Mouse (Mus musculus) lung, postnatal 36 days (tissue): ENCODE measurements at regions not wholly inside any gene's neighbourhood (a gene's known extent, or its start where the extent isn't known, plus 50 kb on each side); places are given as distances from the start of the nearest gene placed in this dataset.
A peak's percentile ranks its signal among the peaks of the same experiment; 100 is the strongest.

Experiments used
- DNase-seq: peaks from one replicate; pipeline ENCODE4 v3.0.0; 2022; ENCODE audit warnings: mixed read lengths

DNA sequence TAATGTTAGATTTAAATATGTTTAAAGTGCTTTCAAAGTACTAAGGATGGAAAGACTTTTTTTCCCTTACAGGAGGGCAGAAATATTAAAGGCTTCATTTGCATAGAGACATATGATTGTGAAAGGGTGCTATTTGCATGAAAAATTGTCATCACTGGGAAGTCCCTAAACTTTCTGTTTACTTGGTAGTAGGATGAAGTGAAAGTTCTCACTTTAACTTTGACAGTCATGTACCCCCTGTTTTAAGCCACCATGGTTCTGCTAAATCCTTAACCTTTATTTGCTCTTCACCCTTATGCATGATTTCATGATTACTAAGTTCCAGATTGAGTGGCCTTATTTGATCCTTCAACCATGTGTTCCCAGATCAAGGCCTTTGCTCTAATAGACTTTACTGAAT lies 132.6 kb upstream of the Egfl6 start:
- DNase-seq, result no peak

DNA sequence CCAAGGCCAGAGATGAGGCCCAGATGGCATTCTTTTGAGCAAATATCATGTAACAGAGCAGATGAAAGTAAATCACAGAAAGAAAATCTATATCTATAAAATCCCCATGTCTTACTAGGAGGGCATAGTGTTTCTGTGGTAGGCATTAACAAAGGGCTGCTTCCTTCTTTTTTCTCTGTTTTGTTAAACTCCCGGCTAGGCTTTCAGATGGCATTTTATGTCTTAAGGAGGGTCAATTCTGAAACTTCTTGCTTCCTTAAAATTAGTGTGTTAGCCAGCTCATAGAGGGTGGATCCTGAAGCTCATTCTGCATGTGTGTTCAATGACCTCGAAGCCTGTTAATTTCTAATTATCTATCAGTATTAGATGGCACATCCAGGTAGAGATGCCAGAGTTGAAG lies 123.8 kb upstream of the Egfl6 start:
- no peak for DNase-seq

DNA sequence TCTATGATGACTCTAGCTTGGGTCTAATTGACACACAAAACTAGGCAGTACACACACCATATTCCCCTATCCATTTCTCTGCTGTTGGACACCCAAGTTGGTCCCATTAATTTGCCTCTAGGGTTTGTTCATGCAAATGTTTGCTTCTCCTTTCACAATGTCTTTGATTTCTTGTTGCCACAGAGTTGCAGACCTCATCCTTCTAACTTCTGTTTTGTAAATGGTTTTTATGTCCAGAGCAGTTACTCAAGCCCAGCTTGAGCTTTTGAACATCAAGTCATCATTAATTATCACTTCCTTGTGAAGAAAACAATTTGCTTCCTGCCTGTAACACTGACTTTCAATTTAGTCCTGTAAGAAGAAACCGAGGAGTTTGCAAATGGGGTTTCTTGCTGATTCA lies 122.6 kb upstream of the Egfl6 start:
- no peak for DNase-seq

DNA sequence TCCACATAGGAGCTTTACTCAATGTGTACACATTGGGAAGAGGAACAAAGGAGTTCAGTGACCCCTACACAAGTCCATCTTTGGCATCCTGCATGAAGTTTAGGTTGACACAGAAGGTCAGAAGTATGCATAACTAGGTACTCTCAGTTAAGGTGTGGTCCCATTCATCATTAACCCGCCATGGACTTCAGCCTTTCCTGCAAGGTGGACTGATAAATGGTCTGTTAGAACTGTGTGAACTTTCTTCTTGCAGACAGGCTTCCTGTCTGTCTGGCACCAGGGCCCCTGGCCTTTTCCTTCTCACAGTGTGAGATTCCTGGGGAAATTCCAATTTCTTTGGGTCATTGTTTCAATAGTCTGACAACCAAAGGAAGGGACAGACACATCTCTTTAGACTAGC lies 121.5 kb upstream of the Egfl6 start:
- no peak for DNase-seq

DNA sequence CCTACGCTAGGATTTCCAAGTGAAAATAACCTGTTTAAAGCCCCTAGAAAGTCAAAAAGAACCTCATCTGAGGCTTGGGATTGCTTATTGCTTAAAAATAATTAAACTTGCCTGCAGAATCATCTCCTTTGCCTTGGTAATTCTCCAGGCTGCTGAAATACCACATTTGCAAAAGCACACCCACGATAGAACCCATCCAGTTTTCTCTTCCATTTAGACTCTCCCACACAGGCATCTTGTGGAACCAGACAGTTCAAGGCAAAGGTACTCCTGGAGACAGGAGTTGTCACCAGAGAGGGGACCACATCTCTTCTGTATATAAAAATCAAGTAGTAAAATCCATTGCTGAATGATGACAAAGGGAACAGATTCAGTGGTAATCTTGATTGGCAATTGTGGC lies 118.8 kb upstream of the Egfl6 start:
- DNase-seq, result no peak

DNA sequence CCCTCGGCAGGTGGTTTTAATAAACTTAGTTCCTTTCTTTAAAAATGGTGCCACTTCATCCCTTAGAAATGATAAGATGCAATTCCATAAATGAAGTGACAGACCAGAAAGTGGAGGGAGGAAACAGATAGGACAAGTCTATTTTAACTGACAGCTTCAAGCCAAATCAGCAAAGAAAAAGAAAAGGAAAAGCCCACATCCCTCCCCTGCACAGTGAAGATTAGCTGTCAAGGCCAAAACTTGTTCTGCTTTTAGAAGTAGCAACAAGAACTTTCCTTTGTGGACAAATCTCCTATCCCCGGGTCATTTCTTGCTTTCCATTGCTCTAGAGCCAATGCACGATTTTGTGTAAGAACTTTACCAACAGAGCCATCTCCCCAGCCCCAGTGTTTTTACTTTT lies 108.7 kb upstream of the Egfl6 start:
- no peak for DNase-seq

DNA sequence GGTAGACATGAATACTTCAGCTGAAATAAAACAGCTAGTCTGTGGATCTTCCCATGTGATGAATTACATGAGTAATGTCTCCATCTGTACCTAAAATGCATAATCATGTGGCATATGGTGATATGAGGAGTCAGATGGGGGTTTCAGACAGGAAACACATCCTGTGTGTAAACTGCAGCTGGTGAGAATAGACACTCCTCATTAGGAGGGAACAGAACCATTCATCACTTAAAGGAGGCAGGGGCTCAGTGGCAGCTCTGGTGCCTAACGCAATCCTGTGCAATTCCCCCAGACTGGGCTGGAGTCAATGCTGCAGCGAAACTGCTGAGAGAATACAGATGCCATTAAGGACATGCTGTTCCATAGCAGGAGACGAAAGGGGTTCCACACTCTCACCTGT lies 103.3 kb upstream of the Egfl6 start:
- no peak for DNase-seq

DNA sequence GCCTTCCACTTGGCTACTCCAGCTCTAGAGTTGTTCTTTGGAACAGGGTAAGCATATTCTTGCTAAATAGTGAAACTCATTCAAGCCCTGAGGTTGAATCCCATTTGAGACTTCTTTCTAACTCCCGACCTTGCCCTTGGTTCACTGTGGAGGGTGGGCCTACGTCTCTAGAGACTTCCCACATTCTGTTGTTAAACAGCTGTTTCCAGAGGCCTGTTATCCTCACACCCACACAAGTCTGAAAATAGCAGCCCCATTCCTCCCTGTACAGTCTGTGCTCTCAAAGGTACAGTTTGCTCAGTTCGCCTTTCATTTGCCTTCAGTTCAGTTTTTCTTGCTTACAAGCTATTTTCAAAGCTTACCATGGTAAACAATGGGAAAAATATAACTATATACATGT lies 87.9 kb upstream of the Egfl6 start:
- no peak for DNase-seq

DNA sequence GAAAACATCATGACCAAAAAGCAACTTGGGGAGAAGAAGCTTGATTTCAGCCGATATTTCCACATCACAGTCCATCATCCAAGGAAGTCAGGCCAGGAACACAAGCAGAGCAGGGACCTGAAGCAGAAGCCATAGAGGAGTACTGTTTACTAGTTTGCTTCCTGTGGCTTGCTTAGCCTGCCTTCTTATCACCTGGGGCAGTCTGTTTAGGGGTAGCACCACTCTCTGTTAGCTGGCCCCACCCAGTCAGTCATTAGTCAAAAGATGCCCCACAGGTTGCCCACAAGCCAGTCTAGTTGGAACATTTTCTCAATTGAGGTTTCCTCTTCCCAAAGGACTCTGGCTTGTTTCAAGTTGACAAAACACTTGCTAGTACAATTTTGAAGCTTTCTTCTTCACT lies 87.1 kb upstream of the Egfl6 start:
- no peak for DNase-seq

DNA sequence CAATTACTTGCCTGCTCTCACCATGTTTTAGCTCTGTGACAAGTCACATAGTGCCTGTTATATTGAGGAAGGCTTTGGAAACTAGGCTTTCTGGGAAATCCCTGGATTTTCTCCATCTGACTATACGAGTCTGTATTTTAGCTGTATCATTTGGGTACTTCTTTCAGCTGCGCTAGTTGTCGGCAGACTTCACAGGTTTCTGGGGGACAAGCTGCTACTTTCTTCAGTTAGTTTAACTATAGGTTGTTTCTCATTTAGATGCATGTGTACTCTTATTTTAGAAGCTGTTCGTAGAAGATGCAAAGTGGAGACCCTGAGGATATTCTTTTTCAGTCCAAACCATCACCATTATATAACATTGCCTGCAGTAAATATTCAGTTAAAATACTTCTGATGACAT lies 86.3 kb upstream of the Egfl6 start:
- no peak for DNase-seq

DNA sequence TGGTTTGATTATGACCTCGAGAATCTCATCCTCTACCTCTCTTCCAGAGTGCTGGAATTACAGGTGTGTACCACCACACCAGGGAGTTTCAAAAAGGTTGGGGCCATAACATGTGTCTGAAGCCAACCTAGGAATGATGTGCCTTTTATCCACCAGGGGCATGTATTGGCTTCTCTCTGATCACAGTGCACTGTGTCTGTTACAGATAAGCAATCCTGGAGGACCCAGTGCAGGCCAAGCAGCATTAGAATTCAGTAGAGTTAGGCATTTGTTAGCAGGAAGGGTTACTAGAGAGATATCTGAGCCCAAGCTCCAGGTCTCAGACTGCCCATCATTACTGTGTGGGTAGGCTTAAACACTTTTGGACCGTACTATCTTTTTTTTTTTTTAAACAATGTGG lies 80.8 kb upstream of the Egfl6 start:
- DNase-seq, result no peak

DNA sequence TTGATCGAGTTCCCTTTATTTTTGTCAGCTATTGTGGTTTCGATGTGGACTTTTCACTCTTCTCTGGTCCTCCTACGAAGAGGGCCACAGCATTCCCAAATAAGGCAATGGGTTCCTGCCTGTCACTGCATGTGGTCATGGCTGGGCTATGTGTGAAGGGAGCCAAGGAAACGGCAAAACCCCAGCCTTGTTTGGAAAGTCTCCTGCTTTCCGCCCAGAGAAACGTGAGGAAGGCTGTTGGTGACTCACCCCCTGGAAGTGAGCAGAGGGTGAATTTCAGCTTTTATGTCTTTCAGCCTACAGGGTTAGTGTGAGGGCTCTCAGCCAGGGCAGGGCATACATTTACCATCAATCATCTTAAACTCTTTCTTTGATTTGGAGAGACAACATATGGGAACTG lies 76.3 kb upstream of the Egfl6 start:
- DNase-seq, result peak; percentile 72

DNA sequence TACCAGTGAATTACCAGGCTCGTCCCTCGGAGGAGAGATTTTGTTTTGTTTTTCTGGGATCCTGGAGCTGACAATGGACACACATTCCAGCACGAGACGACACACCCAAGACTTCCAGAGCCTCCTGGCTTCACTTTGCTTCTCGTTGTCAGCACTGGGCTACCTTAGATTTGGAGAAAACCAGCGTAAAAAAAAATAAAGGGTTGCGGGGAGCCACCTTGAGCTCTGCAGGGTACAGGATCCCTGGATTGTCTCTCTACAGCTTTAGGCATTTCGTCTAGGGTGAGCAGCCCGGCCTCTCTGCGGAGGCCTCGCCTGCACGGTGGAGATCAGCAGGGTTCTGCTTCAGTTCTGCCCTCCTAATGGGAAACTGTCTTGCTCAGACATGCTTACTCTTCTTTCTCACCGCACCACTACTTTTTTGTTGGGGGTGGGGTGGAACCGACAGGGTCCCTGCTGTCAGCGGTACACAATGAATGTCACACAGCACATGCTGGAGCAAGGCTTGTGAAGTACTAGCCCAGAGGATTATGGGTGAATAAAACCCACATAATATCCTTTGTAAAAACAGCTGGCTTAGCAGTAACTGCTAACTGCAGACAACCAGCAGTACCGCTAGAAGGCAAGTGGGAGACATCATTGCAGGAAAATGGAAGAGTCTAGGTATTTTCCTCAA lies 75.7 kb upstream of the Egfl6 start:
- peak; percentile 86 for DNase-seq

DNA sequence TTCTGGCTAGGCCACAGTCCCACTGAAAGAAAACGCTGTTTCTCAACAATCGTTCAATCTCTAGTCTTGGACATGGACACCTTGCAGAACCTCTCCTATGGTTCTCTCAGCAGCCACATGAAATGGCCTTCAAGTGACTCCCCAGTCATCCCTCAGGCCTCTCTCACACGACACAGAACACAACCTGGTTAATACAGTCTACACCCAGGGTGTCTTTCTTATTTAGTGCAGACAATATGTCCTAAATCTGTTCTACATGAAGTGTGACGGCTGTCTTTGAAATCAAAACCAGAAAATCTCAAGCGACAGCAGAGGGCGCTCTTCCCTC lies 75.2 kb upstream of the Egfl6 start:
- DNase-seq, result no peak

DNA sequence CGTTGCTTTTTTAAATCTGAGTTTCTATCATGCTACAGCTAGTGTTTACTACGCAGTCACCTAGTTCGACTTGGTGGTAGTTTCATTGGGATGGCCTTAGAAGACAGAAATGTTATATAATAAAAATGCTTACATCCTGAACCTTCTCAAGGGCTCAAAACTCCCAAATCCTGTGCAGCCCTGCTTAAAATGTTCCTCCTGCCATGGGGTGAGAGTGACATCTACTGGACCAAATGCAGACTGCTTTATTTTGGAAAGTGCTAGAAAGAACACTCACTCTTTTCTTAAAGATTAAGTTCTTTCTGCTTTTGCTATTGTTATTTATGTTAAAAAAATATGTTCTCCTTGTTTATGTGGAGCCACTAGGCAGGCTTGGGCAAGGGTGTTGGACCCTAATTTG lies 66.9 kb upstream of the Egfl6 start:
- peak; percentile 62 for DNase-seq

DNA sequence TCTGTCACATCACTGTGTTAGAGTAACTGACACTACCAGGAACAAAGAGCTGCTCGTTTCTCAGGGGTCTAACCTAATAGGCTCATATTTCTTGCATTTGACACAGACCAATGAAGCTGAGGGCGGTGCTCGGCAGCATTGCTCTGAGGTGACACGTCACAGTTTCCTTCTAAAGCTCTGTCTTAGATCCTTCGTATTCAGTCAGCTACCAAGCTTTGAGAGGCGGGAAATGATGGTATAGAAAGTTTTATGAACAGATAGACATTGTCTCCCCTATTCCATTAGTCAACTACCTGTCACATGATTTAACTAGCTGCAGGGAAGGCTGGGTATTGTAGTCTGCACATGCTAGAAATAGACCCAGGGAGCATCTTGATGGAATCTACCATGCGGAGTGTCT lies 60.2 kb upstream of the Egfl6 start:
- no peak for DNase-seq

DNA sequence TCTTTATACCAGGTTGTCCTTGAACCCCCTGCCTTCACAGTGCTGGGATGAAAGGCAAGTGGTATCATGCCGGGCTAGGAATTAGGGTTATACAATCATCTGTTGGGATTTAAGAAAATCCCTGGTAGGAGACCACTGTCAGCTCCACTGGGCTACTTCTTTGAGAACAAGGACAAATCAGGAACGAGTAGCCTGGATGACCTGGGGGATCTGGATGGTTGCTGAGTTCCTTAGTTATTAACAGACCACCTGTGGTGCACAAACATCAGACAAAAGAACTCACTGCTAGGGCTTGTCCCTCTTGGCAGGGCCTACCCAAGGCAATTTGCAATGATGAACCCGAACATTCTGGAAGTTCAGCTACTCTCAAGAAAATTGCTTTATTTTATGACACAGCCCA lies 55.7 kb upstream of the Egfl6 start:
- DNase-seq, result no peak

DNA sequence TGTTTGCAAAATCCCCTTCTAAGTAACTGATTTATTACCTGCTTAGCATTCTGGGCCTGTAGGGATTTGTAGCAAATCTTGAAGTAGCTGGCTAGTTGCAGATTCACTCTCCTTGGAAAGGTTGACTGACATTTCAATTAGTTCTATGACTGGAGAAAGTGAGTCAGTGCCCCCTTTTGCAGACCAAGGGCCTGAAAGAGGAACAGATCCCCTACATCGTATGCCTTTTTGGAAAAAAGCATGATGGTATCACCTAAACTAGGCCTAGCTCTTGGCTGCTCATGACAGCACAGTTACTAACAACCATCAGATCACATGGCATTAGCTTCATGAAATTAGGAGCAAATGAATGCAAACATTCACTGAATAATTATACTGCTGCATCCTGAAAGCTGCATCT lies 54.7 kb upstream of the Egfl6 start:
- no peak for DNase-seq
